Mouse (Mus musculus) retina, embryonic 14.5 days (tissue): ENCODE measurements at regions not wholly inside any gene's neighbourhood (a gene's known extent, or its start where the extent isn't known, plus 50 kb on each side); places are given as distances from the start of the nearest gene placed in this dataset.
A peak's percentile ranks its signal among the peaks of the same experiment; 100 is the strongest.
"Not testable (repeated sequence)": the region's sequence is repeated elsewhere in the genome, so short reads cannot be mapped to it uniquely, and the experiment has no call there.

Experiments used
- DNase-seq: peaks from one replicate; pipeline ENCODE4 v3.0.0-alpha.2; 2015; ENCODE audit warnings: low spot score

GRCm38 (mm10) chr12:49084505-49084904 lies 298.0 kb upstream of the Foxg1 start:
- no peak for DNase-seq

- no peak for DNase-seq
These were observed 296.4 kb upstream of the Foxg1 start for GRCm38 (mm10) chr12:49086076-49086475.

GRCm38 (mm10) chr12:49090177-49090576 lies 292.3 kb upstream of the Foxg1 start:
- no peak for DNase-seq

- no peak for DNase-seq
These were observed 276.5 kb upstream of the Foxg1 start for GRCm38 (mm10) chr12:49105931-49106330.

GRCm38 (mm10) chr12:49106399-49107382 lies 275.8 kb upstream of the Foxg1 start:
- peak; percentile 74 for DNase-seq

- no peak for DNase-seq
These were observed 274.9 kb upstream of the Foxg1 start for GRCm38 (mm10) chr12:49107415-49108148.

GRCm38 (mm10) chr12:49131093-49131492 lies 251.4 kb upstream of the Foxg1 start:
- not testable (repeated sequence) for DNase-seq

- DNase-seq = peak; percentile 68
These were observed 212.4 kb upstream of the Foxg1 start for GRCm38 (mm10) chr12:49170097-49170496.

- peak; percentile 73 for DNase-seq
These were observed 211.3 kb upstream of the Foxg1 start for GRCm38 (mm10) chr12:49171014-49171677.

- no peak for DNase-seq
These were observed 191.1 kb upstream of the Foxg1 start for GRCm38 (mm10) chr12:49191348-49191747.

- no peak for DNase-seq
These were observed 148.7 kb upstream of the Foxg1 start for GRCm38 (mm10) chr12:49233524-49234306.
